17 mouse cellular contexts compared by ENCODE assay signal in the genomic region with DNA sequence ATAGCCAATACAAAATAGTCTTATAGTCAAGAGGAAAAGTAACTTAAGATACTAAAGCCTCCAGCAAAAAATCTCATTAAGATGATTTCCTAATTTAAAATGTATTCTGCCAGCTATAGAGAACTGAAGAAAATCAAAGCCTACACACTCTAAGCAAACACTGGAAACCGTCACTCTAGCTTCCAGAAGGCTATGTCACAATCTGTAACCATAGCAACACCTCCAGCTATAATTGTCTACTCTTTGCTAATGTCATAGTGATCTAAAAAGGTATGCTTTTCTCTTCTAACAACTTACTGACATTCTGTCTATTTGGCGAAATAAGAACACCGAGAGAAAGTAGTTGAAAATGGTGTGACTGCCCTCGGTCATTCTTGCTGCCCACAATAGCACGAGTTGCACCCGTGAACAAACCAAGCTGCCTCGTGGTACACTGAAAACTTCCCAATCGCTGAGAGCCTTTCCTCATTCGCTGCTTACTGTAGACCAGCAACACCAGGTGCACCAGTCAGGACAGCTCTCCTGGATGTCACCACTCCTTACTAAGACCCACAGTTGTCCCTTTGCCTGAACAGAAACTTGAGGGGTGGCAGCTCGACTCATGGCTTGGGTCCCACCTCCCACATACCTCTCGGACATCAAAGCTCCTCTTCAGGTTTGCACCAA. TPM values are rescaled to one million over a fixed set of nuclear protein-coding genes. Genes with fewer than 3 reads are reported as not detected.
DNase-seq lines count a peak whose midpoint lies in the region; ATAC-seq and TF ChIP-seq lines count a peak whose summit lies in the region.
"Had no signal": no experiment of that assay in that cellular context is flagged by ENCODE, and none has a peak within 500 bp of the region (broad histone marks: within the 10 kb centered on the region; RNA-seq: fewer than 3 reads in every experiment).

No protein-coding gene starts in this region.

- no peak overlapping the region for H3K9ac ChIP-seq in hindbrain, embryonic 16.5 days (ENCODE audit: low read depth, low read length)
- H3K9ac ChIP-seq in midbrain, embryonic 16.5 days (ENCODE audit: low read depth, low read length) = no peak overlapping the region
- no peak overlapping the region for H3K9ac ChIP-seq in forebrain, postnatal 0 days
- no peak overlapping the region for H3K9ac ChIP-seq in midbrain, postnatal 0 days (replicated peaks; ENCODE audit: low read length, poor library complexity, severe bottlenecking)
- H3K9ac ChIP-seq: heart, embryonic 12.5 days; limb, embryonic 15.5 days; lung, embryonic 15.5 days; stomach, embryonic 15.5 days had no signal

- no peak for TF ChIP-seq CTCF in forebrain, postnatal 0 days (IDR thresholded peaks at IDR 0.05; ENCODE audit: low read depth)
- TF ChIP-seq CTCF in midbrain, postnatal 0 days (IDR thresholded peaks at IDR 0.05) = no peak

- H3K27ac ChIP-seq in hindbrain, embryonic 16.5 days (ENCODE audit: low read depth, low read length) = no peak overlapping the region
- H3K27ac ChIP-seq in hindbrain, embryonic 10.5 days = no peak overlapping the region
- peak overlapping the region; percentile 6; the same call in 1 of the 2 replicates for H3K27ac ChIP-seq in midbrain, embryonic 16.5 days (ENCODE audit: low read length)
- H3K27ac ChIP-seq in midbrain, embryonic 10.5 days (replicated peaks) = no peak overlapping the region
- 0 out of 2 replicates have a peak overlapping the region, but pooled peaks have one; percentile 36 for H3K27ac ChIP-seq in forebrain, postnatal 0 days (ENCODE audit: low read depth, low read length)
- no peak overlapping the region for H3K27ac ChIP-seq in midbrain, postnatal 0 days (ENCODE audit: low read depth, low read length)
- H3K27ac ChIP-seq: limb, embryonic 15.5 days; lung, embryonic 15.5 days; stomach, embryonic 15.5 days had no signal

- H3K36me3 ChIP-seq in hindbrain, embryonic 16.5 days (ENCODE audit: control insufficient read depth, insufficient read depth, low read length) = peaks cover 3% of the 10 kb centered on the region; the same call in 1 of the 2 replicates
- peaks cover 24% of the 10 kb centered on the region for H3K36me3 ChIP-seq in hindbrain, embryonic 10.5 days
- H3K36me3 ChIP-seq in midbrain, embryonic 16.5 days (ENCODE audit: control insufficient read depth, insufficient read depth, low read length) = no peaks in the 10 kb centered on the region; the same call in none of the 2 replicates
- H3K36me3 ChIP-seq in midbrain, embryonic 10.5 days = peaks cover 14% of the 10 kb centered on the region
- peaks cover 3% of the 10 kb centered on the region; the same call in 1 of the 2 replicates for H3K36me3 ChIP-seq in forebrain, postnatal 0 days (ENCODE audit: insufficient read depth)
- peaks cover 21% of the 10 kb centered on the region; the same call in 1 of the 2 replicates for H3K36me3 ChIP-seq in midbrain, postnatal 0 days (ENCODE audit: insufficient read depth, low read length)

- no peaks in the 10 kb centered on the region for H3K9me3 ChIP-seq in hindbrain, embryonic 16.5 days (ENCODE audit: control insufficient read depth, low read length)
- no peaks in the 10 kb centered on the region for H3K9me3 ChIP-seq in hindbrain, embryonic 10.5 days
- H3K9me3 ChIP-seq in midbrain, embryonic 16.5 days (replicated peaks; ENCODE audit: control insufficient read depth, low read length, poor library complexity, severe bottlenecking) = no peaks in the 10 kb centered on the region
- H3K9me3 ChIP-seq in midbrain, embryonic 10.5 days (replicated peaks) = no peaks in the 10 kb centered on the region
- no peaks in the 10 kb centered on the region for H3K9me3 ChIP-seq in forebrain, postnatal 0 days (ENCODE audit: low read length)
- H3K9me3 ChIP-seq in midbrain, postnatal 0 days (ENCODE audit: low read length) = no peaks in the 10 kb centered on the region
- H3K9me3 ChIP-seq: heart, embryonic 12.5 days; limb, embryonic 15.5 days; lung, embryonic 15.5 days; stomach, embryonic 15.5 days had no signal

- no peaks in the 10 kb centered on the region for H3K4me1 ChIP-seq in hindbrain, embryonic 16.5 days (ENCODE audit: control insufficient read depth, insufficient read depth, low read depth, low read length)
- H3K4me1 ChIP-seq in hindbrain, embryonic 10.5 days (replicated peaks) = no peaks in the 10 kb centered on the region
- H3K4me1 ChIP-seq in midbrain, embryonic 16.5 days (ENCODE audit: control insufficient read depth, insufficient read depth, low read length) = no peaks in the 10 kb centered on the region
- H3K4me1 ChIP-seq in midbrain, embryonic 10.5 days = no peaks in the 10 kb centered on the region
- H3K4me1 ChIP-seq in forebrain, postnatal 0 days (ENCODE audit: insufficient read depth) = 0 out of 2 replicates have a peak, but pooled peaks cover 3% of the 10 kb centered on the region
- no peaks in the 10 kb centered on the region for H3K4me1 ChIP-seq in midbrain, postnatal 0 days (ENCODE audit: insufficient read depth, low read length)
- H3K4me1 ChIP-seq: heart, embryonic 12.5 days; limb, embryonic 15.5 days; lung, embryonic 15.5 days; stomach, embryonic 15.5 days had no signal

- no peak overlapping the region for H3K4me2 ChIP-seq in hindbrain, embryonic 16.5 days (ENCODE audit: low read length)
- no peak overlapping the region for H3K4me2 ChIP-seq in midbrain, embryonic 16.5 days (ENCODE audit: low read length)
- no peak overlapping the region for H3K4me2 ChIP-seq in forebrain, postnatal 0 days (ENCODE audit: low read depth)
- no peak overlapping the region for H3K4me2 ChIP-seq in midbrain, postnatal 0 days (ENCODE audit: low read depth, low read length, poor library complexity, severe bottlenecking)
- H3K4me2 ChIP-seq: heart, embryonic 12.5 days; limb, embryonic 15.5 days; lung, embryonic 15.5 days; stomach, embryonic 15.5 days had no signal

- H3K4me3 ChIP-seq in hindbrain, embryonic 16.5 days (ENCODE audit: low read length) = no peak overlapping the region
- no peak overlapping the region for H3K4me3 ChIP-seq in hindbrain, embryonic 10.5 days
- H3K4me3 ChIP-seq in midbrain, embryonic 16.5 days (ENCODE audit: low read depth, low read length) = no peak overlapping the region
- no peak overlapping the region for H3K4me3 ChIP-seq in midbrain, embryonic 10.5 days
- no peak overlapping the region for H3K4me3 ChIP-seq in forebrain, postnatal 0 days (ENCODE audit: low read depth, low read length)
- no peak overlapping the region for H3K4me3 ChIP-seq in midbrain, postnatal 0 days (ENCODE audit: low read depth, low read length)
- H3K4me3 ChIP-seq: heart, embryonic 12.5 days; limb, embryonic 15.5 days; lung, embryonic 15.5 days; stomach, embryonic 15.5 days had no signal

- ATAC-seq in hindbrain, embryonic 16.5 days = peak; percentile 82; the same call in 1 of the 2 replicates
- ATAC-seq in midbrain, embryonic 16.5 days = peak; percentile 85
- ATAC-seq in forebrain, postnatal 0 days = peak; percentile 97
- peak; percentile 63; the same call in 1 of the 2 replicates for ATAC-seq in midbrain, postnatal 0 days (ENCODE audit: low FRiP score)
- ATAC-seq: activated CD4-positive, CD25-positive, alpha-beta regulatory T cell, adult 4 months had no signal

- no peak for DNase-seq in hindbrain, embryonic 10.5 days (ENCODE audit: low spot score)
- no peak for DNase-seq in midbrain, embryonic 10.5 days (ENCODE audit: low spot score)
- peak; percentile 61 for DNase-seq in forebrain, postnatal 0 days
- DNase-seq in midbrain, postnatal 0 days (ENCODE audit: low spot score) = peak; percentile 31
- DNase-seq in adrenal gland, postnatal 36 days = no peak
- DNase-seq: cerebellum, adult 2 months; embryo, embryonic 11 days; gastrocnemius, postnatal 10 days; heart, postnatal 4 days; thymus, postnatal 36 days had no signal

- 81% methylated on average over 11 of the region's 11 CpGs for WGBS in hindbrain, embryonic 16.5 days
- WGBS in hindbrain, embryonic 10.5 days = 88% methylated on average over 11 of the region's 11 CpGs
- 63% methylated on average over 11 of the region's 11 CpGs for WGBS in midbrain, embryonic 16.5 days
- whole genome bisulfite sequencing in midbrain, embryonic 10.5 days = 88% methylated on average over 11 of the region's 11 CpGs
- 57% methylated on average over 11 of the region's 11 CpGs for WGBS in forebrain, postnatal 0 days
- 63% methylated on average over 11 of the region's 11 CpGs for WGBS in midbrain, postnatal 0 days

- H3K27me3 ChIP-seq in hindbrain, embryonic 16.5 days (replicated peaks; ENCODE audit: control insufficient read depth, insufficient read depth, low read length) = no peaks in the 10 kb centered on the region
- no peaks in the 10 kb centered on the region for H3K27me3 ChIP-seq in hindbrain, embryonic 10.5 days (ENCODE audit: insufficient read depth, poor library complexity, severe bottlenecking)
- H3K27me3 ChIP-seq in midbrain, embryonic 16.5 days (ENCODE audit: control insufficient read depth, insufficient read depth, low read depth, low read length) = no peaks in the 10 kb centered on the region
- H3K27me3 ChIP-seq in midbrain, embryonic 10.5 days (ENCODE audit: low read depth, poor library complexity, severe bottlenecking) = no peaks in the 10 kb centered on the region
- H3K27me3 ChIP-seq in forebrain, postnatal 0 days (ENCODE audit: insufficient read depth, low read length) = no peaks in the 10 kb centered on the region
- H3K27me3 ChIP-seq in midbrain, postnatal 0 days (ENCODE audit: insufficient read depth, low read length) = no peaks in the 10 kb centered on the region
- H3K27me3 ChIP-seq: heart, embryonic 12.5 days; limb, embryonic 15.5 days; lung, embryonic 15.5 days; stomach, embryonic 15.5 days had no signal

RNA-seq across cellular contexts. Expression of a gene that starts 48.3 kb away (rescaled TPM):
- polyA plus RNA-seq in hindbrain, embryonic 16.5 days (2015; fragmentation: Nextera tagmentation; extraction: Ambion mirVana) = 39.2 and 41.8 TPM in 2 replicates
- polyA plus RNA-seq in hindbrain, embryonic 10.5 days (2016; fragmentation: Nextera tagmentation; extraction: Ambion mirVana) = 33.9 and 36.0 TPM in 2 replicates
- 30.3 and 34.9 TPM in 2 replicates for polyA plus RNA-seq in midbrain, embryonic 16.5 days (2015; fragmentation: Nextera tagmentation; extraction: Ambion mirVana)
- 35.3 and 36.7 TPM in 2 replicates for polyA plus RNA-seq in midbrain, embryonic 10.5 days (2016; fragmentation: Nextera tagmentation; extraction: Ambion mirVana)
- 22.8 and 28.0 TPM in 2 replicates for total RNA-seq in forebrain, postnatal 0 days (2014; rRNA removed)
- polyA plus RNA-seq in forebrain, postnatal 0 days (2015; fragmentation: Nextera tagmentation; extraction: Ambion mirVana) = 32.2 and 34.2 TPM in 2 replicates
- total RNA-seq in midbrain, postnatal 0 days (2014; rRNA removed) = 23.5 and 27.3 TPM in 2 replicates
- 32.5 and 34.5 TPM in 2 replicates for polyA plus RNA-seq in midbrain, postnatal 0 days (2015; fragmentation: Nextera tagmentation; extraction: Ambion mirVana)
- total RNA-seq in adrenal gland, postnatal 36 days (2021) = 10 to 100 TPM; 60.4 to 82.2 TPM

Comparison
In these comparisons a context has a peak if more than half of its experiments do, and no peak if none do; other contexts are left out.
1. H3K27ac ChIP-seq: peak in midbrain, embryonic 16.5 days (single experiment) and forebrain, postnatal 0 days (single experiment); none in hindbrain, embryonic 16.5 days (single experiment), hindbrain, embryonic 10.5 days (single experiment), midbrain, embryonic 10.5 days (single experiment) and midbrain, postnatal 0 days (single experiment).
2. DNase-seq: peak in forebrain, postnatal 0 days (single experiment) and midbrain, postnatal 0 days (single experiment); none in hindbrain, embryonic 10.5 days (single experiment), midbrain, embryonic 10.5 days (single experiment) and adrenal gland, postnatal 36 days (0 of 2).
3. Peak in every context shown above with its lines, with median percentiles within 50 percentile points of each other: ATAC-seq.